Mouse (Mus musculus): ENCODE data around the gene Gatad2b. TPM values are rescaled to one million over a fixed set of nuclear protein-coding genes. Genes with fewer than 3 reads are reported as not detected.
"Not testable (repeated sequence)": the region's sequence is repeated elsewhere in the genome, so short reads cannot be mapped to it uniquely, and the experiment has no call there.

The Gatad2b gene
- polyA plus RNA-seq (2011; ENCODE audit: insufficient read length, low read depth, missing spikeins): 63.1 and 70.0 TPM in 2 replicates

DNA sequence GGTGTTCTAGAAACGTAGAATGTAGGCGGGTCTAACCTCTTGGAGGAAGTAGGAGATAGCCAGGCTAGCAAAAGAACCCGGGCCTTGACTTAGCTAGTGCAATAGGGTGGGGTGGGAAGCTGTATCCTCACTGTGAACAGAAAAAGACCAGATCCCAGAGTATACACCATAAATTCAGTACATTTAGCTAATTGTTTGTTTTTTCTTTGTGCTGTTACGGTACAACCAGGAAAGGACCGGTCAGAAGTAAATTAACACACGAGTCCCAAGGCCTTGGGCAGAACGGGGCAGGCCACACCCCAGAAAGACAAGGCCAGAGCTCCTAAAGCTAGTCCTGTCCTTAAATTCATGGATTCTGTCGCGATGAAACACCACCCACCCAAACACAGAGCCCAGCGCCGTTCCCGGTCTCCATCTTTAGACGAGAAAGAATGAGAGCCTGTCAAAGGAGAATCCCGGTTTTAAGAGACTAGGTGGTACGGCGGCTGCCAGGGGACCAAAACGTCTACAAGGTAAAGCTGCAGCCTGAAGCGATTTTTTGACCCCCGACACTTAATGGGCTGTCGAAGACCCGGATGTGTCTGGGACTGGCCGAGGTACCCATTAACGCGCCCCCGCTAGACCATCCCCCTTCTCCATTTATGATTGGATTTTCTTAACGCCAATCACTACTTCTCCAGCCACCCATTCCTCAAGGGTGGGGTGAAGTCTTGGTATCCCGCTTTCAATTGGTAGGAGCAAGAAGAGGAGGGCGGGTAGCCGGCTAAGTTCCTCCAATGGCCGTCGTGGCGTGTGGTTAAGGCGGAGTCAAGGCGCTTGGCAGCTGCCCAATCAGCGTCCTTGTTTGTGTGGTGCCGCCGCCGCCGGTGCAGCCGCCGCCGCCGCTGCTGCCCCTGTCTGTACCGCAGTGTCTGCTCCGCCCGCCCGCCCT, at the start of gene Gatad2b:
TSS of gene Gatad2b (plus strand) at position 834 of the 931 bp plus-strand sequence.
- H3K27ac ChIP-seq (ENCODE audit: insufficient read depth, low read length): peak within 1 kb of the TSS; percentile 96
- peak within 1 kb of the TSS; percentile 98 for H3K4me3 ChIP-seq (ENCODE audit: insufficient read depth, low read length)
- peaks cover 2% of the 10 kb centered on the region; the same call in 1 of the 2 replicates for H3K4me1 ChIP-seq (ENCODE audit: control insufficient read depth, insufficient read depth, low read length)
- TF ChIP-seq CTCF (IDR thresholded peaks at IDR 0.05; ENCODE audit: borderline replicate concordance, insufficient read depth, low read length): no peak
- TF ChIP-seq POLR2A (IDR thresholded peaks at IDR 0.05; ENCODE audit: low read depth, low read length): peak; percentile 67

GRCm38 (mm10) chr3:90245406-90245805, 47.6 kb upstream of the Gatad2b start:
- Histone ChIP-seq H3K4me1 (ENCODE audit: control insufficient read depth, insufficient read depth, low read length) (peaks cover 3% of the 10 kb centered on the region; the same call in 1 of the 2 replicates), H3K4me3 (ENCODE audit: insufficient read depth, low read length) (no peak overlapping the region), H3K27ac (ENCODE audit: insufficient read depth, low read length) (no peak overlapping the region)
- TF ChIP-seq POLR2A (IDR thresholded peaks at IDR 0.05; ENCODE audit: low read depth, low read length): no peak
- no peak for TF ChIP-seq CTCF (IDR thresholded peaks at IDR 0.05; ENCODE audit: borderline replicate concordance, insufficient read depth, low read length)

- peaks cover 13% of the 10 kb centered on the region for H3K4me1 ChIP-seq (ENCODE audit: control insufficient read depth, insufficient read depth, low read length)
- TF ChIP-seq CTCF (IDR thresholded peaks at IDR 0.05; ENCODE audit: borderline replicate concordance, insufficient read depth, low read length) (no peak), POLR2A (IDR thresholded peaks at IDR 0.05; ENCODE audit: low read depth, low read length) (0 out of 2 replicates have a peak, but pooled peaks have one; percentile 68)
- H3K4me3 ChIP-seq (ENCODE audit: insufficient read depth, low read length): peak overlapping the region; percentile 35
- H3K27ac ChIP-seq (ENCODE audit: insufficient read depth, low read length): peak overlapping the region; percentile 98
Measured at GRCm38 (mm10) chr3:90247630-90247959, 45.4 kb upstream of the Gatad2b start.

DNA sequence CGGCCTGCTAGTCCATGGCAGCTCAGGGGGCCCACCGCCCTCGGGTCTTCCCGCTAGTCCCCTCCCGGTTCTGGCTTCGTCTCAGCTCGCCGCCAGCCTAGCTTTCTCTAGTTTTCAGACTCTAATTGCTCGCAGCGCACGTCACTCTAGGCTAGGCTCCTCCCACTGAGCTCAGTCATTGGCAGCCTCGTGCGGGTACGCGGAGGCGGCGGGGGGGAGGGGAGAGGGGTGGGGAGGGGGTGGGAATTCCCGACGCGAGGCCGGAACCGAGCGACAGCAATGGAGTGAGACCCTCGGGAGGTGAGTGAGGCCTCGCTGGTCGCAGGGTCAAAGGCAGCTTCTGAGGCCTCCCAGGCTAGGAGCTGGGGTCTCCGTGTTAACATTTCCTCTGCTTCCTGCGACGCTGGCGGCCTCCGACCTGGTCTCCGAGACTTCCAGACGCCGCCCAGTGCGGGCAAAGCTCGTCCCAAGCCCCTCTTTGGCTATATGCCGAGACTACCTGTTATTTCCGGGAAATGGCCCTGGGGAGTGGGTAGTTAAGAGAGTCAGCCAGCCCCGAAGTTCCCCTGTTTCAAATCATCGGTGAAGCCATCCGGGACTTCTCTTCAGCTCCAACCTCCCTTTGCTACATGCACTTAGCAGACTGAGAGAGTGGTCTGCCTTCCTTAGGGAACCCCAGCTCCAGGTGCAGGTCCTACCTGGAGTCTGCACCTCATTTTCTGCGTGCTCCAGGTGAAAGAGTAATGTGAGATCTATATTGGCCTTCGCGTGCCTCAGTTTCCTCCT, 44.8 kb upstream of the Gatad2b start, which contains the start of gene Slc39a1:
TSS of gene Slc39a1 (plus strand) at position 213 of the 786 bp plus-strand sequence.
- TF ChIP-seq POLR2A (IDR thresholded peaks at IDR 0.05; ENCODE audit: low read depth, low read length) (peak; percentile 71), CTCF (IDR thresholded peaks at IDR 0.05; ENCODE audit: borderline replicate concordance, insufficient read depth, low read length) (no peak)
- Histone ChIP-seq H3K27ac (ENCODE audit: insufficient read depth, low read length) (peak within 1 kb of the TSS; percentile 98), H3K4me1 (ENCODE audit: control insufficient read depth, insufficient read depth, low read length) (peaks cover 13% of the 10 kb centered on the region), H3K4me3 (ENCODE audit: insufficient read depth, low read length) (peak within 1 kb of the TSS; percentile 69)

GRCm38 (mm10) chr3:90248746-90249100, 44.3 kb upstream of the Gatad2b start:
- Histone ChIP-seq H3K4me3 (ENCODE audit: insufficient read depth, low read length) (peak overlapping the region; percentile 69), H3K4me1 (ENCODE audit: control insufficient read depth, insufficient read depth, low read length) (peaks cover 13% of the 10 kb centered on the region), H3K27ac (ENCODE audit: insufficient read depth, low read length) (peak overlapping the region; percentile 80)
- TF ChIP-seq CTCF (IDR thresholded peaks at IDR 0.05; ENCODE audit: borderline replicate concordance, insufficient read depth, low read length) (no peak), POLR2A (IDR thresholded peaks at IDR 0.05; ENCODE audit: low read depth, low read length) (no peak)

GRCm38 (mm10) chr3:90250791-90251190, 42.2 kb upstream of the Gatad2b start:
- TF ChIP-seq POLR2A (IDR thresholded peaks at IDR 0.05; ENCODE audit: low read depth, low read length): no peak
- TF ChIP-seq CTCF (IDR thresholded peaks at IDR 0.05; ENCODE audit: borderline replicate concordance, insufficient read depth, low read length): no peak
- Histone ChIP-seq H3K27ac (ENCODE audit: insufficient read depth, low read length) (peak overlapping the region; percentile 75), H3K4me1 (ENCODE audit: control insufficient read depth, insufficient read depth, low read length) (peaks cover 13% of the 10 kb centered on the region), H3K4me3 (ENCODE audit: insufficient read depth, low read length) (no peak overlapping the region)

DNA sequence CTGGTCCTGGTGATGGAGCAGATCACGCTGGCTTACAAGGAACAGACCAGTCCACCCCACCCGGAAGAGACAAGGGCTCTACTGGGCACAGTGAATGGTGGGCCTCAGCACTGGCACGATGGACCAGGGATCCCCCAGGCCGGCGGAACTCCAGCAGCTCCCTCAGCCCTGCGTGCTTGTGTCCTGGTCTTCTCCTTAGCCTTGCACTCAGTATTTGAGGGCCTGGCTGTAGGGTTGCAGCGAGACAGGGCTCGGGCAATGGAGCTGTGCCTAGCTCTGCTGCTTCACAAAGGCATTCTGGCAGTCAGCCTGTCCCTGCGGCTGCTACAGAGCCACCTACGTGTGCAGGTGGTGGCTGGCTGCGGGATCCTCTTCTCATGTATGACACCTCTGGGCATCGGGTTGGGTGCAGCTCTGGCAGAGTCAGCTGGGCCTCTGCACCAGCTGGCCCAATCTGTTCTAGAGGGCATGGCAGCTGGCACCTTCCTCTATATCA, 41.2 kb upstream of the Gatad2b start:
- not testable (repeated sequence) for H3K4me3 ChIP-seq (ENCODE audit: insufficient read depth, low read length); H3K27ac ChIP-seq (ENCODE audit: insufficient read depth, low read length)
- peaks cover 16% of the 10 kb centered on the region for H3K4me1 ChIP-seq (ENCODE audit: control insufficient read depth, insufficient read depth, low read length)

- not testable (repeated sequence) for H3K4me3 ChIP-seq (ENCODE audit: insufficient read depth, low read length); H3K27ac ChIP-seq (ENCODE audit: insufficient read depth, low read length)
- peaks cover 16% of the 10 kb centered on the region for H3K4me1 ChIP-seq (ENCODE audit: control insufficient read depth, insufficient read depth, low read length)
Measured at GRCm38 (mm10) chr3:90252659-90253058, 40.3 kb upstream of the Gatad2b start.

- not testable (repeated sequence) for H3K4me3 ChIP-seq (ENCODE audit: insufficient read depth, low read length); H3K27ac ChIP-seq (ENCODE audit: insufficient read depth, low read length)
- H3K4me1 ChIP-seq (ENCODE audit: control insufficient read depth, insufficient read depth, low read length): peaks cover 16% of the 10 kb centered on the region
Measured at GRCm38 (mm10) chr3:90253174-90253573, 39.8 kb upstream of the Gatad2b start.
